Mouse (Mus musculus) adrenal gland, postnatal 14 days (tissue): ENCODE data around the gene AF067061. TPM values are rescaled to one million over a fixed set of nuclear protein-coding genes. Genes with fewer than 3 reads are reported as not detected.
A peak's percentile ranks its signal among the peaks of the same experiment; 100 is the strongest.
"Not testable (repeated sequence)": the region's sequence is repeated elsewhere in the genome, so short reads cannot be mapped to it uniquely, and the experiment has no call there.

ENCODE experiments used
- DNase-seq: peaks from one replicate; pipeline ENCODE4 v3.0.0; 2021; ENCODE audit warnings: mixed read lengths
- long read RNA-seq, 2 experiments: library from polyadenylated mRNA; stranded (forward); transcript quantifications; one replicate each; pipeline ENCODE4 v2.0.0; 2021
- total RNA-seq: library from RNA; stranded (reverse); gene quantifications from 2 replicates; pipeline ENCODE4 v1.2.3, GENCODE M21; 2021

Gene AF067061
- not detected in 2 replicates for total RNA-seq
- long read RNA-seq, experiment 1, result 0 reads
- long read RNA-seq, experiment 2, result 0 reads

DNA sequence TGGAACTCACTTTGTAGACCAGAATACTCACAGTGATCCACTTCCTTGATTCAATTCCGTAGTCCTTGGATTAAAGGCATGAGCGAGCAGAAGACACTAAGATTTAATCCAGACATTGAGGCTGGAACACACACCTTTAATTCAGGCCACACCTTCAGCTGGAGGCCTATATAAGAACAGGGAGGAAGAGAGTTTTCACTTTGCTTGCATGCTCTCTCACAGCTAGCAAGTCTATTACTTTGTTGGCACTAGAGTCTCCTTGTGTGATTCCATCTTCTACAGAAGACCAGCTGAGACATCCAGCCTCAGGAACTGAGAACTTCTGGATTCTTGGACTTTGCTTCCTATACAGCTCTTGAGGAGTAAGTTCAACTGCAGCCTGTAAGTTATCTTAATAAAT is at the start of gene AF067061:
Gene AF067061 (plus strand): TSS at position 245 of the 400 bp plus-strand sequence.
- DNase-seq, result not testable (repeated sequence)

DNA sequence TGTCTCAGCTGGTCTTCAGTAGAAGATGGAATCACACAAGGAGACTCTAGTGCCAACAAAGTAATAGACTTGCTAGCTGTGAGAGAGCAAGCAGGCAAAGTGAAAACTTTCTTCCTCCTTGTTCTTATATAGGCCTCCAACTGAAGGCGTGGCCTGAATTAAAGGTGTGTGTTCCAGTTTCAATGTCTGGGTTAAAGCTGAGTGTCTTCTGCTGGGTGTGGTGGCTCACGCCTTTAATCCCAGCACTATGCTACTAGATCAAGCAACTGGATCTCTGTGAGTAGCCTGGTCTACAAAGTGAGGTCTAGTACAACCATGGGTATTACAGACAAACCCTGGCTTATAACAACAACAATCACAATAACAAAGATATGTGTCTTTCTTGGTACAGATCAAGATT is 47.1 kb upstream of the AF067061 start, which contains the start of gene Gm21762:
Gene Gm21762 (minus strand): TSS at position 101 of the 400 bp plus-strand sequence.
- DNase-seq, result not testable (repeated sequence)

DNA sequence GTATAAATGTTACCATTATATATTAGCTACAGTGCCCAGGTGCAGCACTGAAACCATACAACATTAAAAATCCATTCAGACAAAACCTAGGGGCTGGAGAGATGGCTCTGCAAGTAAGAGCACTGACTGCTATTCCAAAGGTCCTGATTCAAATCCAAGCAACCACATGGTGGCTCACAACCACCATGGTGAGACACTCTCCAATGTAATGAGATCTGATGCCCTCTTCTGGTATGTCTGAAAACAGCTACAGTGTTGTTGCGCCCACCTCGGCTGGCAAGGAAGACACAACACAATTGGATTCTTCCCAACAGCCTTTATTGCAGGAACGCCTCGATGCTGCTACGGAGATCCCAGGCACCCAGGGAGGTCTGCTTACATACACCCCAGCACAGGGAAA is 42.0 kb upstream of the AF067061 start:
- peak; percentile 3 for DNase-seq

DNA sequence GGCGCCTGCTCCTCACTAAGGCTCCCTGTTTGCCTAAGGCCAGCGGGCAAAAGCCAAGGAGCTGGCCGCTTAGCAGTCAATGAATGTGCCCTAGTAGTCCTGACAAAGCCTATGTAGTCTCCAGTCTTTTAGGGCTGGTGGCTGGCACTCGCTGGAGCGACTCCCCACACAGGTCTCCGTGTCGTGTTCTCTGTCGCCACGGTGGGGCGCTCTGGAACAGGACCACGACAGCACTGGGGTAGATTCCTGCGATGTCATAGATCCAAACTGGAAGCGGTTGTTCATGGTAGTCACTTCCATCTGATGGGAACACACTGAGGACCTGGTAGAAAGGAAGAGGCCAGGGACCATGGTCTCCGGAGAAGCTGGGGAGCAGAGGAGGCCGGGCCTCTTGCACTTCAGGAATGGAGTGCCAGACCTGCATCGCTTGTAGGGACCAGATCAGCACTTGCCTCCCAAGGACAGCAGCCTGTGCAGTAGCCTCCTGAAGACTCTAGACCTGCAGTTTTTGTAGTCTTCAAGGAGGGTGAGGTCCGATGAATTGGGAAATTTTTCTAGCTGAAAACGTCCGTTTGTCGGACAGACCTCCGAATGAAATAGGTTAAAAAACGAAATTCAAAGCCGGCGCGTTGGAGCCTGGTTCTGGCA is 39.8 kb upstream of the AF067061 start:
- DNase-seq, result peak; percentile 2

DNA sequence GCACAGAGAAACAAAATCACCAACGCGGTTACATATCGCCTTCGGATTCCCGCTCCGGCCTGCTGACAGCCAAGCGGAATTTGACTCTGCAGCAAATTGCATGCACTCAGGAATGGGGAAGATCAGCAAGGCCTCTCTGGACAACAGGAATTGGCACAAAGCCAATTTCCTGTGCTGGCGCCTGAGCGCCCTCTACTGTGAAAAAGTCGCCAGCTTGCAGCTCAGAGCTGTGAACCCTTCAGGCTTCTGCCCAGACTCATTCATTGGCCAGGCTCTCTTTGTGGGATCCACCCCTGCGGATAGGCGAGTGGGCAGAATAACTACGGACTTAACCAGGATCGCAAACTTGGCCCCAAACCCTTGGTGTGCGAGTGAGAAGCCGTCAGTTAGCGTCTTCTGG is 31.1 kb upstream of the AF067061 start:
- DNase-seq, result not testable (repeated sequence)

DNA sequence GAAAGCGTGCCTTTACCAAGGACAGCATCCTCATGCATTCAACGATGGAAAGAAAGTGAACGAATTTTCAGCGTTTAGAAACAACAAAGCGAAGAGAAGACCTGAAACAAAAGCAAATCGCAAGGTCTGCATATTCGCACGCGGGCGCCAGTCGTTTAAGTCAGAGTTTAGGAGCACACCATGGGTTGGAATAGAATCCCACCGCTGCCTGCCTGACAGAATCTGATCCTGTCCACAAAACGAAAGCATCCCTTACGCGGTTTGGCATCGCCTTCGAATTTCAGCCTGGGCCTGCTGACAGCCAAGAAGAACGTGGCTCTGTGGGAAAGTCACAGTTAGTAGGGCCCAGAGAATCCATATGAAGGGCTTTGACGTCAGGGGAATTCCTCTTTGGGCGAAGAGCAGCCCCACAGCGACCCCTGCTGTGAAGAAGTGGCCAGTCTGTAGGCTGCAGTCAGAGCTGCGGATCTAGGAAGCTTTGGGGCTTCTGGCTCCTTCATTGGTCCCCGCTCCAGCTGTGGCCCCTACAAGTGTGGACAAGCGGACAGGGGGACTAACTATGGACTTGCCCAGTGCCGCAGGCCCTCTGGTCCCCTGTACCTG is 30.4 kb upstream of the AF067061 start:
- DNase-seq, result not testable (repeated sequence)

DNA sequence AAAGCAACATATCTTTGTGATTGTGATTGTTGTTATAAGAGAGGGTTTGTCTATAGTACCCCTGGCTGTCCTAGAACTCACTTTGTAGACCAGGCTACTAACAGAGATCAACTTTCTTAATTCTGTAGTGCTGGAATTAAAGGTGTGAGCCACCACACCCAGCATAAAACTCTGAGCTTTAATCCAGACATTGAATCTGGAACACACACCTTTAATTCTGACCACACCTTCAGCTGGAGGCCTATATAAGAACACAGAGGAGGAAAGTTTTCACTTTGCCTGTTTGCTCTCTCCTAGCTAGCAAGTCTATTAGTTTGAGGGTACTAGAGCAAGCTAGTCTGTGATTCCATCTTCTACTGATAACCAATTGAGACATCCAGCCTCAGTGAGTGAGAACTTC is 24.1 kb upstream of the AF067061 start, which contains the start of gene Gm21731:
Gene Gm21731 (plus strand): TSS at position 301 of the 400 bp plus-strand sequence.
- not testable (repeated sequence) for DNase-seq

DNA sequence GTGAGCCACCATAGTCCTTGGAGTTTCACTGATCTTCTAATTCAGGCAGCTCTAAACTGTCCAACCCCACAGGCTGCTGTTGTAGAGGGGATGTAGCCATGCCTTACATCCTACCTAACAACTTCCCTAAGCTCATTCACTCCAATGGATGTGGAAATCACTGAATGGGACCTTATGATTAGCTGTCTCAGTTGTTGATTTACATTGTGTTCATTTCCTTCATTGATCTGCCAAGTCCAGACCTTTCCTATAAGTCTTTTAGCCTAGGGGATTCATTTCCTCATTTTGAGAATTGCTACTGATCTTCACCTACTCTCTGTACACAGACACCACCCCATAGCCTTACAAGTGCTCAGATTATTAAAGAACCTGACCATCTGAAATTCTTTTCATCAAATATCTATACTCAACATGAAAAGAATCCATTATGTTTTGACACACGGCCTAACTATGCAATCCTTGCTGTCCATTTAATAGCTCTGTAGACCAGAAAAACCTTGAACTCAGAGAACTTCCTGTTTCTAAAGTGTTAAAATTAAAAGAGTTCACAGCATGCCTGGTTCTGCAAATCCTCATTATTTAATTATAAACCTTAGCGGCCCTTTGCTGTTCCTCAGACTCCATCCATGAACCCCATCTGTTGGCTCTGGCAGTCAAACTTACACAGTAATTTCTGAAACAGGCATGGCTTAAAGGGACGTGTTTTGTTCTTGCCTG is 11.5 kb upstream of the AF067061 start:
- not testable (repeated sequence) for DNase-seq

DNA sequence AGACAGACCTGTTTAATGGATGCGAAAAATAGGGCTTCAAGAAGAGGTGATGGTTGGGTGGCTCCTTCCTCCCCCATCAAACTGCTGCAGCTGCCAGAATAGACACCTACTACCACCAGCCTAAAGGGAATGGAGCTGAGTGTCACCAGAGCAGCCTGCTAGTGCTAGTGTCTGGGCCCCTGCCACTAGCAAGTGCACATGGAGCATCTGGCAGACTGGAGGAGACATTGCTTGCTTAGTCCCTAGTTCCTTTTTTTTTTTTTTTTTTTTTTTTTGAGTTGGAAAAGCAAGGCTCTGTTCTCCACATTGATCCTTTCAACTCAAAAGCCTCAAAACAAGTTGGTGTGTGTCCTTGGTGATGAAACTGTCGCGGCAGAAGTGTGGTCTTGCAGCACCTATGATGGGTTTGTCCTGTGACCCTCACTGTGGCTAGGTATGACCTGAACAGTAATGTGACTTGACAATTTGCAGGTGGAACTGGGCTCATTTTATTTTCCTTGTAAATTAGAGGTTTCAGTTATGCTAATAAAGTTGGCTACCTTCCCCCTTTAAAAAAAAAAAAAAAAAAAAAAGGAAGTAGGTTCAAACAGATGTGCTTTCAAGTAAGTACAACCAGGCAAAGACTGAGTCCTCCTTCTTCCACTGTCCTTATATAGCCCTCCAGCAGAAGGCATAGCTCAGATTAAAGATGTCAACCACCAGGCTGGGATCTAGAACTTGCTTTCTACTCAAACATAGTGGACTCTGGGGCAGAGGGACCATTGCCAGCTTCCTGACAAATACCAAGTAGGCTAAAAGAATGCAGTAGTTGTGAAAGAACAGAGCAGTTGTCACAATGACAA is 3.9 kb upstream of the AF067061 start:
- not testable (repeated sequence) for DNase-seq

DNA sequence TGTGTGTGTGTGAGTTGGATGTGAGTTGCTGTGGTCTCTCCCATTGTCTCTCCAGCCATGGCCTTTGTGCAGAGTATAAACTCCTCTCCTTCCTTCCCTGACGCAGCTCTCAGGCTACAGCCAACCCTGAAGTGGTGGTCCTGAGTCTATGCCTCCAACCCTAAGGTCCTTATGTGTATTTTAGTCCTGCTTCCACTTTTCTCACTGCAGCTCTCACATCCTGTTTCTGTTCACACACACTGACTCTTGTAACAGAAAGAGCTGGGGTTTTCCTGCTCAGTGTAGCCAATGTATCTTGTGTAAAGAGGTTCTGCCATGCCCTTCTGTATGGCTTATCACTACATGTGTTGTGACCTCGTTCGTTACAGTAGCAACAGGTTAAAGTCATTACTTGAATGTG is 3.2 kb upstream of the AF067061 start:
- DNase-seq, result not testable (repeated sequence)

DNA sequence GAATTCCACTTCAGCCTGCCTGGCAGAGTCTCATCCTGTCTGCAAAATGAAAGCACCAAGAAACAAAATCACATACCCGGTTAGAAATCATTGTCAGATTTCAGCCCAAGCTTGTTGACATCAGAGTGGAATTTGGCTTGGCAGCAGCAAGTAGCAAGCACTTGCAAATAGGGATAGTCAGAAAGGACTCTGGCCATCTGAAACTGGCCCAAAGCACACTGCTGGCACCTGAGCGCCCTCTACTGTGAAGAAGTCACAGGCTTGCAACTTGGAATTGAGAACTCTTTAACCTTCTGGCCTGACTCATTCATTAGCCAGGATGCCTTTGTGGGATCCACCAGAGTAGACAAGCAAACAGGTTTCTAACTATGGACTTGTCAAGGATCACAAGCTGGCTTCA is 14.9 kb downstream of the AF067061 start:
- DNase-seq, result not testable (repeated sequence)

DNA sequence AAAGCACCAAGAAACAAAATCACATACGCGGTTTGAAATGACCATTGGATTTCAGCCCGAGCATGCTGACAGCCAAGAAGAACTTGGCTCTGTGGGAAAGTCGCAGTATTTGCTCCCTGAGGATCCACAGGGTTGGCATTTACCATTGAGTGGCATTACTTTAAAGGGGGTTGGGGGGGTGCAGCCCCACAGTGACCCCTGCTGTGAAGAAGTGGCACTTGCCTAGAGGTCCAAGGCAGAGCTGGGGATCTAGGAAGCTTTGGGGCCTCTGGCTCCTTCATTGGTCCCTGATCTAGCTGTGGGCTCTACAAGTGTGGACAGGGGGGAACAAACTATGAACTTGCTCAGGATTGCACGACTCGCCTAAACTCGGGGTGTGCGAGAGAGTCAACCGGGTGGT is 15.9 kb downstream of the AF067061 start:
- DNase-seq, result no peak

DNA sequence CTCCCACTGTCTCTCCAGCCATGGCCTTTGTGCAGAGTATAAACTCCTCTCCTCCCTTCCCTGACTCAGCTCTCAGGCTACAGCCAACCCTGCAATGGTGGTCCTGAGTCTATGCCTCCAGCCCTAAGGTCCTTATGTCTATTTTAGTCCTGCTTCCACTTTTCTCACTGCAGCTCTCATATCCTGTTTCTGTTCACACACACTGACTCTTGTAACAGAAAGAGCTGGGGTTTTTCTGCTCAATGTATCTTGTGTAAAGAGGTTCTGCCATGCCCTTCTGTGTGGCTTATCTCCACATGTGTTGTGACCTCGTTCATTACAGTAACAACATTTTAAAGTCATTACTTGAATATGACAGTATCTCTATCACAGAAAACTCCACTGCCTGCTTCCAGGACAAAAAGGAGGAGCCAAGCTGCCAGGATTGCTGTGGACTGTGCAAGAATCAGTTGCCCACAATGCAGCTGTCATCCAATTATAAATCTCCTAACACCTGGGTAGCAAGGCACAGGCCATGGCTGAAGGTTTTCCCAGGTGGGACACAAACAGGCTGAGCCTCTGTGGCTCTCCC is 36.5 kb downstream of the AF067061 start:
- DNase-seq, result no peak

DNA sequence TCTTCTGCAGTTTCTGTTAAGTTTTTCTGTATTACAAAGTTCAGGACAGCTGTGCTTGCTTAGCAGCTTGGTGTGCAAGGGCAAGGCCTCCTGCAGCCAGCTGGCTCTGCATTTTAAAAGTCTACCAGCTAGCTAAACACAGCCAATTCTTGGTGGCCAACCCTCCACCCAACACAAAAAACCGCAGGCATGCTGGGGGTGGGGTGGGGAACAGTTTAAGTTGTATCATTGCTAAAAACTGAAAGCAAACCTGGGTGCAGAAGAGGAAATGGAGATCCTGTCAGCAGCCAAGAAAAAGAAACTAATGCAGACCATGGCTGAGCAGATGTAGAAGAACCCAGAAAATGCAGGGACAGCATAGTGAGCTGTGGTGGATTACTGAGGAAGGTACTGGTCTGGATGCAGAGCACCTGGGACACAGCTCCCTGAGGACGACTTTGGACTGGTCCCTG is 37.1 kb downstream of the AF067061 start, which contains the start of gene BC147527:
Gene BC147527 (plus strand): TSS at position 402 of the 452 bp plus-strand sequence.
- no peak for DNase-seq

DNA sequence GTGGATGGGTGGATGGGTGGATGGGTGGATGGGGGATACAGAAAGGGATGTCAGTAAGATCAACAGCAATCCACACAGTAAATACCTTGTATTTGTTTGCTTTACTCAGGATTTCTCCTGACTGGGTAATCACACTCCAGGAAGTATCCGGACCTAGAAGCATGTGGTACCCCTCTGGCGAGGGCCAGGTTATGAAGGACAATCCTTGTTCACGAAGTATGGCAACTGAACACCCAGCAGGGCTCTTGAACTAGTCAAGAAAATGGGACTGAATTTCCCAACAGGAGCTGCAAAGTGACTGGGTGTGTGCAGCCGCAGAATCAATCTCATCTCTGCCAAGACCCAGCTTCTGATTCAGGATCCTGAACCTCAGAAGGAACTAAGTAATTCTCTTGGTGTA is 37.9 kb downstream of the AF067061 start:
- DNase-seq, result no peak

DNA sequence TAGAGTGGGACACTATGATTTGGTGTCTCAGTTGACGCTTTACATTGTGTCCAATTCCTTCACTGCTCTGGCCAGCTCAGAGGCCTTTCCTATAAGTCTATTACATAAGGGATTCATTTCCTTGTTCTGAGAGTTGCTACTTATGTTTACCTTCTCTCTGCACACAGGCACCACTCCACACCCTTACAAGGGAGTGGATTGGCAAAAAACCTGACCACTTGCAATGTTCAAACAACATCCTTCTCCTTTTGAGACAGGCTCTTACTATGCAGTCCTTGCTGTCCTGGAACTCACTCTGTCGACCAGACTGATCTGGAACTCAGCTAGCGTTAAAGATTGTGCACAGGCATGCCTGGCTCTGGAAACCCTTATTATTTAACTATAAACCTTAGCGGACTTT is 47.8 kb downstream of the AF067061 start:
- no peak for DNase-seq

DNA sequence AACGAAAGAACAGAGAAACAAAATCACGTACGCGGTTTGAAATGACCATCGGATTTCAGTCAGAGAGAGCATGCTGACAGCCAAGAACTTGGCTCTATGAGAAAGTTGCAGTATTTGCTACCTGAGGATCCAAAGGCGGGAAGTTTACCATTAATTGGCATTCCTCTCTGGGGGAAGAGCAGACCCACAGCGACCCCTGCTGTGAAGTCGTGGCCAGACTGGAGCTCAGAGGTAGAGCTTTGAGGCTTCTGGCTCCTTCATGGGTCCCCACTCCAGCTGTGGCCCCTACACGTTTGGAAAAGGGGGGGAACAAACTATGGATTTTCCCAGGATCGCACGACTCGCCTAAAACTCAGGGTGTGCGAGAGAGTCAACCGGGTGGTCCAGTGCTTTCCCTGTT is 50.7 kb downstream of the AF067061 start:
- peak; percentile 14 for DNase-seq
